12 mouse cellular contexts compared by ENCODE assay signal in the genomic region with DNA sequence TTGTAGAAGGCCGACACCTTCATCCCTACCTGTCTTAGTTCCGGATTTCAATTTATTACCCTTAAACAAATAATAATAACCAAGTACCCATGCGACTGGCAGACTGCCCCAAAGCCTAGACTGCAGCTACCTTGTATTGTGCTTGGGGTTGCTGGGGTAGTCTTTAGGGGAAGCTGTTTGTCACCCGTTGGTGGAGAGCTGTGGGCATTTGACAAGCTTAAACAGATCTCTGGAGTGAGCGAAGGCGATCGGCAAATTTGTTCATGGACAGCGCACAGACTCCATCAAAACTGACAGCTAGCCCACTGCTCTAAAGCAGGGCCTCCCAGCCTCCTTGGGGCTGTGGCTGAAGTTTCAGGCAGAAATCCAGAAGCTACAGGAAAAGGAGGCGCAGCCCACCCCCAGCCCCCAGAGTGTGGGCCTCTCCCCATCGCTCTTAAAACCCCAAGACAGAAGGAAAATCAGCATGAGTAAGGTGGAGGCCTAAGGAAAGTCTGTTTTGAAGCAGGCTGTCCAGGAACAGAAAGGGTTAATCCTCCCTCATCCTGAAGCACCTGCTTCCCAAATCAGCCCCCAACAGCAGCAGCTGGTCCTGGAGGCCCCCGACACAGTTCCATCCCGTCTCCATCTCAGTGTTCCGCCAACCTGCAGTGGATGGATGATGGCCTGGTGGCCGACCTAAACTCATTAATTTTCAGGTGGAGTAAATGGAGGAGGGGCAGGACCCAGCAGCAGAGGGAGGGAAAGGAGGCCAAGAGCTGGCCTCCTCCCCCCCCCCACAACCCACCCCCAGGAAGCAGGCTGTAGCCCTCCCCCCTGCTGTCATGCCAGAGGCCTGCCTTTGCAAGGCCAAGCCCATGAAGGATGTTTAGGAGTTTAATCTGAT.
DNase-seq lines count a peak whose midpoint lies in the region; ATAC-seq lines count a peak whose summit lies in the region.
"Had no signal": no experiment of that assay in that cellular context is flagged by ENCODE, and none has a peak within 500 bp of the region (broad histone marks: within the 10 kb centered on the region; RNA-seq: fewer than 3 reads in every experiment).

No protein-coding gene starts in this region.

- no peak overlapping the region; the same call in 1 of the 2 replicates for H3K4me2 ChIP-seq in heart, embryonic 15.5 days
- peak overlapping the region; percentile 99 for H3K4me2 ChIP-seq in forebrain, embryonic 16.5 days (ENCODE audit: low read length)
- H3K4me2 ChIP-seq in midbrain, embryonic 13.5 days (replicated peaks), result peak overlapping the region; percentile 98

- ATAC-seq in heart, embryonic 15.5 days (replicated peaks; ENCODE audit: insufficient number of reproducible peaks, insufficient read depth, low FRiP score, low read depth), result no peak
- ATAC-seq in forebrain, embryonic 16.5 days, result no peak
- ATAC-seq in midbrain, embryonic 13.5 days, result no peak
- ATAC-seq: liver, postnatal 0 days had no signal

- peaks cover 30% of the 10 kb centered on the region for H3K4me1 ChIP-seq in heart, embryonic 15.5 days (replicated peaks)
- H3K4me1 ChIP-seq in forebrain, embryonic 16.5 days (replicated peaks; ENCODE audit: control insufficient read depth, insufficient read depth, low read length), result peaks cover 45% of the 10 kb centered on the region
- H3K4me1 ChIP-seq in midbrain, embryonic 13.5 days (replicated peaks), result peaks cover 56% of the 10 kb centered on the region

- peaks cover 87% of the 10 kb centered on the region for H3K27me3 ChIP-seq in heart, embryonic 15.5 days
- no peaks in the 10 kb centered on the region for H3K27me3 ChIP-seq in forebrain, embryonic 16.5 days (replicated peaks; ENCODE audit: control insufficient read depth, insufficient read depth, low read length)
- H3K27me3 ChIP-seq in midbrain, embryonic 13.5 days, result no peaks in the 10 kb centered on the region

- H3K27ac ChIP-seq in heart, embryonic 15.5 days, result no peak overlapping the region
- peak overlapping the region; percentile 99 for H3K27ac ChIP-seq in forebrain, embryonic 16.5 days (ENCODE audit: low read length)
- peak overlapping the region; percentile 100 for H3K27ac ChIP-seq in midbrain, embryonic 13.5 days
- H3K27ac ChIP-seq: heart, adult 2 months had no signal

- peak overlapping the region; percentile 45; the same call in 1 of the 2 replicates for H3K4me3 ChIP-seq in heart, embryonic 15.5 days
- peak overlapping the region; percentile 68 for H3K4me3 ChIP-seq in forebrain, embryonic 16.5 days (replicated peaks; ENCODE audit: low read length)
- peak overlapping the region; percentile 91 for H3K4me3 ChIP-seq in midbrain, embryonic 13.5 days (replicated peaks)
- H3K4me3 ChIP-seq: heart, adult 2 months had no signal

- no peak overlapping the region for H3K9ac ChIP-seq in heart, embryonic 15.5 days
- peak overlapping the region; percentile 96 for H3K9ac ChIP-seq in forebrain, embryonic 16.5 days (replicated peaks; ENCODE audit: low read depth, low read length)
- H3K9ac ChIP-seq in midbrain, embryonic 13.5 days (replicated peaks), result peak overlapping the region; percentile 100
- H3K9ac ChIP-seq: liver, postnatal 0 days had no signal

- H3K9me3 ChIP-seq in heart, embryonic 15.5 days (replicated peaks), result no peaks in the 10 kb centered on the region
- no peaks in the 10 kb centered on the region for H3K9me3 ChIP-seq in forebrain, embryonic 16.5 days (ENCODE audit: control insufficient read depth, low read length)
- no peaks in the 10 kb centered on the region for H3K9me3 ChIP-seq in midbrain, embryonic 13.5 days

- DNase-seq in heart, postnatal 4 days, result no peak
- peak; percentile 73 for DNase-seq in cerebellum, adult 9-10 months
- DNase-seq in thymus, postnatal 10 days (ENCODE audit: low spot score in 2 of 2), result no peak
- DNase-seq in gastrocnemius, adult 8-10 months (ENCODE audit: low spot score in 2 of 2), result no peak
- no peak for DNase-seq in MN1 (ENCODE audit: low spot score)
- DNase-seq: embryo, embryonic 11 days; heart, adult 2 months; kidney, postnatal 36 days; liver, postnatal 0 days had no signal

- WGBS in heart, embryonic 15.5 days, result 18% methylated on average over 14 of the region's 14 CpGs
- WGBS in forebrain, embryonic 16.5 days, result 8% methylated on average over 14 of the region's 14 CpGs
- 3% methylated on average over 14 of the region's 14 CpGs for WGBS in midbrain, embryonic 13.5 days

- H3K36me3 ChIP-seq in heart, embryonic 15.5 days, result no peaks in the 10 kb centered on the region
- peaks cover 4% of the 10 kb centered on the region for H3K36me3 ChIP-seq in forebrain, embryonic 16.5 days (ENCODE audit: control insufficient read depth, insufficient read depth)
- peaks cover 29% of the 10 kb centered on the region for H3K36me3 ChIP-seq in midbrain, embryonic 13.5 days
